Mouse (Mus musculus): ENCODE measurements around the gene Ulk2.
A peak's percentile ranks its signal among the peaks of the same experiment; 100 is the strongest.

Gene Ulk2

GRCm38 (mm10) chr11:61761584-61762407 lies 93.1 kb downstream of the Ulk2 start, which contains the start of gene Prpsap2:
TSS of gene Prpsap2 (minus strand) at chr11:61762088.
- DNase-seq (ENCODE audit: low read depth) = peak; percentile 99

GRCm38 (mm10) chr11:61760518-61760917 lies 94.4 kb downstream of the Ulk2 start:
- peak; percentile 31 for DNase-seq (ENCODE audit: low read depth)

GRCm38 (mm10) chr11:61757151-61757550 lies 97.7 kb downstream of the Ulk2 start:
- DNase-seq (ENCODE audit: low read depth) = no peak

- DNase-seq (ENCODE audit: low read depth) = no peak
Observed at GRCm38 (mm10) chr11:61751612-61752011, 103.3 kb downstream of the Ulk2 start.

GRCm38 (mm10) chr11:61747161-61747560 lies 107.7 kb downstream of the Ulk2 start:
- DNase-seq (ENCODE audit: low read depth) = no peak

GRCm38 (mm10) chr11:61745781-61746180 lies 109.1 kb downstream of the Ulk2 start:
- DNase-seq (ENCODE audit: low read depth) = no peak

GRCm38 (mm10) chr11:61744460-61744859 lies 110.4 kb downstream of the Ulk2 start:
- DNase-seq (ENCODE audit: low read depth) = no peak

GRCm38 (mm10) chr11:61743768-61744167 lies 111.1 kb downstream of the Ulk2 start:
- no peak for DNase-seq (ENCODE audit: low read depth)

- no peak for DNase-seq (ENCODE audit: low read depth)
Observed at GRCm38 (mm10) chr11:61740500-61740899, 114.4 kb downstream of the Ulk2 start.

- no peak for DNase-seq (ENCODE audit: low read depth)
Observed at GRCm38 (mm10) chr11:61737290-61737689, 117.6 kb downstream of the Ulk2 start.

- no peak for DNase-seq (ENCODE audit: low read depth)
Observed at GRCm38 (mm10) chr11:61732672-61733071, 122.2 kb downstream of the Ulk2 start.

- DNase-seq (ENCODE audit: low read depth) = no peak
Observed at GRCm38 (mm10) chr11:61728037-61728436, 126.8 kb downstream of the Ulk2 start.

Measured in c-Kit-positive CD71-negative TER-119-negative erythroid progenitor cells, embryonic 14.5 days (primary cell).